Mouse (Mus musculus) midbrain, embryonic 12.5 days (tissue): ENCODE measurements around the gene Bud23. TPM values are rescaled to one million over a fixed set of nuclear protein-coding genes. Genes with fewer than 3 reads are reported as not detected.
A peak's percentile ranks its signal among the peaks of the same experiment; 100 is the strongest.
"Not testable (repeated sequence)": the region's sequence is repeated elsewhere in the genome, so short reads cannot be mapped to it uniquely, and the experiment has no call there.

Source experiments
- ATAC-seq: fragments of 200-750 bp; cut with Nextera tagmentation; 2 replicates; pipeline ENCODE4 v1.8.0; 2017; ENCODE audit warnings: low read depth, moderate TSS enrichment, moderate library complexity; ENCODE audit not compliant: low FRiP score
- H3K27ac ChIP-seq: fragments of 300-500 bp; sonication (generic); replicated peaks from 2 replicates; pipeline ENCODE4 v1.5.1; 2016; ENCODE audit warnings: mild to moderate bottlenecking
- H3K27me3 ChIP-seq: fragments of 300-500 bp; sonication (generic); 2 replicates; pipeline ENCODE4 v1.6.1; 2016; ENCODE audit warnings: mild to moderate bottlenecking
- H3K36me3 ChIP-seq: fragments of 300-500 bp; sonication (generic); 2 replicates; pipeline ENCODE4 v1.6.1; 2016
- H3K4me1 ChIP-seq: fragments of 300-500 bp; sonication (generic); 2 replicates; pipeline ENCODE4 v1.6.1; 2016
- H3K4me2 ChIP-seq: fragments of 300-500 bp; sonication (generic); replicated peaks from 2 replicates; pipeline ENCODE4 v1.6.1; 2016; ENCODE audit warnings: mild to moderate bottlenecking, moderate library complexity
- H3K4me3 ChIP-seq: fragments of 300-500 bp; sonication (generic); 2 replicates; pipeline ENCODE4 v1.5.1; 2016; ENCODE audit warnings: mild to moderate bottlenecking
- H3K9ac ChIP-seq: fragments of 300-500 bp; sonication (generic); replicated peaks from 2 replicates; pipeline ENCODE4 v1.6.1; 2016; ENCODE audit warnings: mild to moderate bottlenecking, moderate library complexity
- H3K9me3 ChIP-seq: fragments of 300-500 bp; sonication (generic); 2 replicates; pipeline ENCODE4 v1.6.1; 2016; ENCODE audit warnings: mild to moderate bottlenecking
- WGBS: fragments of 180-500 bp; shearing (Covaris S2); methylation state at CpG from one replicate; pipeline ENCODE4 v1.1.7; 2016; 5-methylcytosine and 5-hydroxymethylcytosine counted together
- polyA plus RNA-seq: library from polyadenylated mRNA; unstranded; fragments of >200 nt; fragmentation: Nextera tagmentation; extraction: Ambion mirVana; gene quantifications from 2 replicates; pipeline ENCODE4 v1.2.1, GENCODE M21; 2016

The Bud23 gene
- 118 and 119 TPM in 2 replicates for polyA plus RNA-seq

DNA sequence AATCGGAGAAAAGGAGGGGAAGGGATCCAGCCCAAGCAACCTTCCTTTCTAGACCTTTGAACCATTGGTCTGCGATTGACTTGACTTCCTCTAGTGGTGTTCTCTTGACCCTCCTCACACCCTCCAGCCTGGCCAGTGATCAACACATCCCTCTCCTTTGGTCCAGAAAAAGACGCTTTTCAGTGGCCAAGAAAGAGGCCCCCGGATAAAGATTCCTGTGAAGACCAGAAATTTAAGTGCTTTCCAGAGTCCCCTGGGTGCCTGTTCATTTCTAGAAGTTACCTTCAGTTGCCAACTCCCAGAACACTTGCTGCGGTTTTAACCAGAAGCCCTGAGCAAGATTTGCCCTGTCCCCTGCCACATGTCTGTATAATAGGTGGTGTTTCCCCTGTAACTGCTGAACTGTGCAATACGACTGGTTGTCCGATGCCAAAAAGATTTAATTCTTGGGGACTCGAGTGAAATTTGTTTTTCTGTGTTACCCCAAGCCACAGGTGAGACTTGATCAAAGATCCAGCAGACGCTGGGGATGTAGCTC is at the start of gene Bud23:
Gene Bud23 (minus strand): TSS at position 51 of the 538 bp plus-strand sequence.
- peak within 1 kb of the TSS; percentile 95 for H3K4me3 ChIP-seq
- not testable (repeated sequence) for ATAC-seq, H3K9me3 ChIP-seq, H3K27me3 ChIP-seq
- peaks cover 26% of the 10 kb centered on the region for H3K4me1 ChIP-seq
- 82% methylated on average over 9 of the region's 9 CpGs for WGBS
- peak within 1 kb of the TSS; percentile 60 for H3K27ac ChIP-seq
- H3K4me2 ChIP-seq: peak within 1 kb of the TSS; percentile 93
- H3K36me3 ChIP-seq: peaks cover 45% of the 10 kb centered on the region
- H3K9ac ChIP-seq: peak within 1 kb of the TSS; percentile 86

DNA sequence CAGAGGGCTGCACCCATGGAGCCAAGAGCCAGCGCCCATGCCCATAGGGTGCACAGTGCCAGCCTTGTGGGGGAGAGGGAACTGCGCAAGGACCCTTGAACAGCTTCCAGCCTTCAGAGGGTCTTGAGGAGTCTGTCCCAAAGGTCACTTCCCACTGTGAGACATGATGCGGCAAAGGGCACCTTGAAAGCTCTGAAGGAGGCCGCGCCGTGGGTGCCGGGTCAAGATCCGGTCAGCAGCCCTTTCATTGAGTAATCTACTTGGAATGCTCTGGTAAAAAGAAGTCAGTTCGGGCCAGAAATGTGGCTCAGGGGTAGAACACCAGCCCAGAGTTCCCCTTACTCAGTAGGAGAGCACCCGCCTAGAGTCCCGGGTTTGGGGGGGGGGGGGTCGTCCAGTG is 49.0 kb upstream of the Bud23 start:
- Histone ChIP-seq H3K9ac (no peak overlapping the region), H3K27me3 (peaks cover 21% of the 10 kb centered on the region), H3K4me2 (no peak overlapping the region), H3K36me3 (no peaks in the 10 kb centered on the region), H3K9me3 (0 out of 2 replicates have a peak, but pooled peaks cover 6% of the 10 kb centered on the region), H3K4me1 (no peaks in the 10 kb centered on the region), H3K27ac (no peak overlapping the region), H3K4me3 (no peak overlapping the region)
- 88% methylated on average over 12 of the region's 12 CpGs for WGBS
- no peak for ATAC-seq

DNA sequence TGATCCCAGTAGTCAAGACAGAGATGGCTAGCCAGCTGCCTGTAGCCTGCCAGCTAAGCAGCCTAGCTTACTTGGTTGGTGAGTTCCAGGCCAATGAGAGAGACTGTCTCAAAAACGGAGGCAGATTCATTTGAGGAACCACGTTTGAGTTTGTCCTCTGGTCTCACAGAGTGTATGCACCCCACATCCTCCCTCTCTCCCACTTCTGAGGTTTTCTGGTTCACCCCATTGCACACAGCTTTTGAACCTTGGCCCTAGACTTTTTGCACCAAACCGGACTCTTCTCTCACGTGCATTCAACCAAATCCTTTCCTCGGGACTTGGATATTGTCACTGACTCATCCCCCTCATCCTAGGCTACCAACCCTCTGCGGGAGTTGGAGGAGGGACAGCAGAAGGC is 45.2 kb upstream of the Bud23 start:
- no peak for ATAC-seq

DNA sequence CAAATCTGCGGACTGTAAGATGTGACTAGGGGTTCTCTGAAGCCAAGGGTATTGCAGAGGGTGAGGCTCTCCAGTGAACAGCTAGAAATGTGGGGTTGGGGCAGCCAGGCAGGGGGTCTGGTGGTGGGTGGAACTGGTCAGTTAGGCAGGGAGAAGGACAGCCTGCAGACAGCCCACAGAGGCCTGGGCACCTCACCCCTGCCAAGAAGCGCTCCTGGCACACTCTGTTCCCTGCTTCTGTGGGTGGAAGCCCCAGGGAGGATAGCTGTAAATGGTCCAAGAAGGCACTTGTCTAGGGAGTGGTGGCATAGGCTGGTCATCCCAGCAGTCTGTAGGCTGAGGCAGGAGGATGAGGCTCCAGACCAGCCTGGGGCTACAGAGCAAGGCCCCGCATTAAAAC is 44.7 kb upstream of the Bud23 start:
- whole genome bisulfite sequencing: 86% methylated on average over 3 of the region's 3 CpGs
- H3K36me3 ChIP-seq: no peaks in the 10 kb centered on the region
- peaks cover 61% of the 10 kb centered on the region for H3K27me3 ChIP-seq
- no peak for ATAC-seq
- H3K4me2 ChIP-seq: no peak overlapping the region
- H3K9ac ChIP-seq: no peak overlapping the region
- 0 out of 2 replicates have a peak, but pooled peaks cover 6% of the 10 kb centered on the region for H3K9me3 ChIP-seq
- no peak overlapping the region for H3K27ac ChIP-seq
- no peak overlapping the region for H3K4me3 ChIP-seq
- H3K4me1 ChIP-seq: peaks cover 16% of the 10 kb centered on the region

More for the DNA sequence above, 45.2 kb upstream of the Bud23 start:
- Histone ChIP-seq H3K9me3 (0 out of 2 replicates have a peak, but pooled peaks cover 6% of the 10 kb centered on the region), H3K4me3 (no peak overlapping the region), H3K36me3 (no peaks in the 10 kb centered on the region), H3K27ac (no peak overlapping the region), H3K4me2 (no peak overlapping the region), H3K4me1 (peaks cover 16% of the 10 kb centered on the region), H3K9ac (no peak overlapping the region), H3K27me3 (peaks cover 56% of the 10 kb centered on the region)
- WGBS: 65% methylated on average over 6 of the region's 6 CpGs

DNA sequence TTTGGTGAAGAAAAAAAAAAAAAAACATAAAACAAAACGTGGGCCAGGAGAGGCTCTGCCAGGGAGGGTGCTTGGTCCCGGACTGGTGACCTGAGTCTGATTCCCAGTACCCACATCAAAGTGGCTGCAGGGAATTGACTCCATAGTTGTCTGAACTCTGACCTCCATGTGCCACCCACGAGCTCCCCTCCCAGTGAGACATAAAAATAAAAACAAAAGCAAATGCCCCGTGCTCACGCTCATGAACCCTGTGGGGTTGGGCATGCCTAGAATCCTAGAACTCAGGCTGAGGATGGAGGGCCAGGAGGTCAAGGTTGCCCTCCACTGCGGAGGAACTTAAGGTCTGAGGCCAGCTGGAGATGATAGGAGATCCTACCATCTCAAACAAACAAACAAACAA is 44.3 kb upstream of the Bud23 start:
- Histone ChIP-seq H3K9ac (no peak overlapping the region), H3K27ac (no peak overlapping the region), H3K9me3 (0 out of 2 replicates have a peak, but pooled peaks cover 6% of the 10 kb centered on the region), H3K27me3 (peaks cover 63% of the 10 kb centered on the region), H3K4me3 (no peak overlapping the region), H3K4me1 (peaks cover 16% of the 10 kb centered on the region), H3K36me3 (no peaks in the 10 kb centered on the region), H3K4me2 (no peak overlapping the region)
- ATAC-seq: no peak
- 54% methylated on average over 6 of the region's 6 CpGs for WGBS

DNA sequence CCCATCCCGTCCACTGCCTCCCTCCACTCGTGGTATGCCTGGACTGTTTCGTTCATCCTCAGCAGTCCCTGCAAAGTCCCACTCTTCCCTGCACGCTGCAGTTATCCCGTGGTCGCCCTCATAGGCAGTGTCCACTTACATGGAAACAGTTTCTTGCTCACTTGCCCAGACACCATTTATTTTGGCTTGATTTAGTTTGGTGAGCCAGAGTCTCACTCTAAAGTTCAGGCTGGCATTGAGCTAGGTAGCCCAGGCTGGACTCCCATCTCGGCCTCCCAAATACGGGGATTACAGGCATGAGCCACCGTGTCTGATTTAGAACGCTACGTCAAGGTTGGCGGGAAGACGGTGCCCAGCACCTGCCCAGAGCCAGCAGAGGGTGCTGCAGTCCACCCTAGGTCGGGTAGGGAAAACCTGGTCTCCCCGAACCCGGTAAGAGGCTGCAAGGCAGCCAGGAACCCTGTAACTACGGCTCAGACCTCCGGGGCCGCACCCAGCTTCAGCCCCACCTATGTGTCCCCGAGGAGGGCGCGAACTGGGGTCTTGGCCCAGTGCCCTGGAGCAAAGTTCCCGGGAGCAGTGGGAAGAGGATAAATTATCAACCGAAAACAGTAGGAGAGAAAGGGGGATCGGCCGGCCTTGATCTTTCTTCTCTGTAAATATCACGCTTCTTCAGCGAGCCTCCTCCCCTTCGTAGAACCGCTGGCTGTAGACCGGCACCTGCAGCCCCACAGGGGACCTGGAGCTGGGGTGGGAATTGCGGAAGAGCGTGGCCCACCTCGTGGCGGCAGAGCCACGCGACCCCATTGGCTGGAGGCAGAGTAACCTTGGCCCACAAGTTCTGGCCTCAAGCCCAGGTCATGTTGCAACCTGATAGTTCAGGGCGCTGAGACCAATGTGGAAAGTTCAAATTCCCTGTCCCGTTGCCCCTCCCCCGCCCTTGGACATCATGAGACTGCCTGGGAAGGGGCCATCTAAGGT is 43.1 kb upstream of the Bud23 start:
- Histone ChIP-seq H3K4me2 (peak overlapping the region; percentile 92), H3K27me3 (peaks cover 63% of the 10 kb centered on the region), H3K36me3 (no peaks in the 10 kb centered on the region), H3K27ac (no peak overlapping the region), H3K9me3 (0 out of 2 replicates have a peak, but pooled peaks cover 6% of the 10 kb centered on the region), H3K4me3 (peak overlapping the region; percentile 55), H3K9ac (no peak overlapping the region), H3K4me1 (peaks cover 16% of the 10 kb centered on the region)
- ATAC-seq: peak; percentile 32; the same call in 1 of the 2 replicates
- 12% methylated on average over 40 of the region's 40 CpGs for WGBS

DNA sequence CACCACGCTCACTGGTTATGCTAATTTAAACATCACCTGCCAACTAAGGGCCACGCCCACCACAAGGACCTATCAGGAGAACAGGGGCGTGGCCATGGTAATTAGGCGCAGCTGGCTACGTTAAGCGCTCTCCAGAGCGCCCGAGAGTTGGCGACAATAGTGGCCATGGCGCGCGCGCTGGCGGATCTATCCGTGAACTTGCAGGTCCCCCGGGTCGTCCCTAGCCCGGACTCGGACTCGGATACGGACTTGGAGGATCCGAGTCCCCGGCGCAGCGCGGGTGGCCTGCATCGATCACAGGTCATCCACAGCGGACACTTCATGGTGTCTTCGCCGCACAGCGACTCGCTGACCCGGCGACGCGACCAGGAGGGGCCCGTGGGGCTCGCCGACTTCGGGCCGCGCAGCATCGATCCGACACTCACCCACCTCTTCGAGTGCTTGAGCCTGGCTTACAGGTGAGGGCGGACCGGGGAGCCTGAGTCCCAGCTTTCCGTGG is 42.0 kb upstream of the Bud23 start:
- no peaks in the 10 kb centered on the region for H3K36me3 ChIP-seq
- H3K4me1 ChIP-seq: peaks cover 16% of the 10 kb centered on the region
- peak; percentile 88 for ATAC-seq
- WGBS: under 1% methylated on average over 48 of the region's 48 CpGs
- peak overlapping the region; percentile 55 for H3K4me3 ChIP-seq
- H3K4me2 ChIP-seq: peak overlapping the region; percentile 92
- H3K27me3 ChIP-seq: peaks cover 63% of the 10 kb centered on the region
- H3K27ac ChIP-seq: no peak overlapping the region
- H3K9ac ChIP-seq: peak overlapping the region; percentile 34; the same call in 1 of the 2 replicates
- 0 out of 2 replicates have a peak, but pooled peaks cover 5% of the 10 kb centered on the region for H3K9me3 ChIP-seq

DNA sequence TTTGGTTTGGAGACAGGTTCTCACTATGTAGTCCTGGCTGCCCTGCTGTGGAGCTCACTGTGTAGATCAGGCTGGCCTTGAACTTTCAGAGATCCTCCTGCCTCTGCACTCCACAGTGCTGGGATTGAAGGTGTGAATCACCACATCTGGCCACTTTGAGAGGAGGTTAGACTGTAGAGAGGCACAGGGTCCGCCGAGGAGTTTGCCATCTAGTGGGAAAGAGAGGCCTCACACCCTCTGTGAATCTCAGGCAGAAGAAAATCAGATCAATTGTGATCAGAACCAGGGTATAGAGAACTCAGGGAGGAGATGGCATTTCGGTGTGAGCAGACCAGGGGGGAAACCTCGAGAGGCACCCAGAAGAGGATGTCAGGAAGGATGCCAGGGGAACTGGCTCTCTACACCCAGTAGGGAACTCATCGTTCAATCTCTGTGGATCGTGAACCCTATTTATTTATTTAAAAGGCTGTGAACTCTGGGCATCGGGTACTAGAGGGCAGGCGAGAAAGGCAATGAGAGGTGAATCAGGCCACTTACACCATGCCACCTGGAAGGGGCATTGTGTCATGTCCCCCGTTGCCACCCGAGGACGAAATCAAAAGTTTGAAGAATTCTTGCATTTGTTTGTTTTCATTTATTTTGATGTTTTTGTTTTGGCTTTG is 39.4 kb upstream of the Bud23 start:
- no peak overlapping the region for H3K9ac ChIP-seq
- WGBS: 62% methylated on average over 11 of the region's 11 CpGs
- ATAC-seq: no peak
- H3K4me1 ChIP-seq: peaks cover 16% of the 10 kb centered on the region
- H3K9me3 ChIP-seq: no peaks in the 10 kb centered on the region
- H3K4me2 ChIP-seq: no peak overlapping the region
- H3K27me3 ChIP-seq: peaks cover 45% of the 10 kb centered on the region
- H3K27ac ChIP-seq: no peak overlapping the region
- no peak overlapping the region for H3K4me3 ChIP-seq
- no peaks in the 10 kb centered on the region for H3K36me3 ChIP-seq

DNA sequence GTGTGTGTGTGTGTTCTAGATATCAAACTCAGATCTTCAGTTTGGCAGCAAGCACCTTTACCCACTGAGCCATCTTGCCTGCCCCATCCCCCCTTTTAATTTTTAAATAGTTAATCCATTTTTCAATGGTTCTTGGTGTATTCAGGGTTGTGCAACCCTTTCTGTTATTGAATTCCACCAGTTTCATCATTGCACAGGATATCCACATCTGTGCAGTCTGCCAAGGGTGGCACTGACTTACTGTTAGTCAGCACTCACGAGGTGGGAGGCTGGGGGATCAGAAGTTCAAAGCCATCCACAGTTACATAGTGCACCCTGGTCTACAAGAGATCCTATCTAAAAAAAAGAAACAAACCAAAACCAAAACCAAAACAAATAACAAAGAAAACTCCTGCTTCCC is 36.2 kb upstream of the Bud23 start:
- no peaks in the 10 kb centered on the region for H3K36me3 ChIP-seq
- no peak overlapping the region for H3K9ac ChIP-seq
- H3K9me3 ChIP-seq: no peaks in the 10 kb centered on the region
- WGBS: 63% methylated on average over 1 of the region's 1 CpGs
- no peaks in the 10 kb centered on the region for H3K4me1 ChIP-seq
- peaks cover 17% of the 10 kb centered on the region for H3K27me3 ChIP-seq
- H3K4me3 ChIP-seq: no peak overlapping the region
- H3K4me2 ChIP-seq: no peak overlapping the region
- no peak for ATAC-seq
- H3K27ac ChIP-seq: no peak overlapping the region

DNA sequence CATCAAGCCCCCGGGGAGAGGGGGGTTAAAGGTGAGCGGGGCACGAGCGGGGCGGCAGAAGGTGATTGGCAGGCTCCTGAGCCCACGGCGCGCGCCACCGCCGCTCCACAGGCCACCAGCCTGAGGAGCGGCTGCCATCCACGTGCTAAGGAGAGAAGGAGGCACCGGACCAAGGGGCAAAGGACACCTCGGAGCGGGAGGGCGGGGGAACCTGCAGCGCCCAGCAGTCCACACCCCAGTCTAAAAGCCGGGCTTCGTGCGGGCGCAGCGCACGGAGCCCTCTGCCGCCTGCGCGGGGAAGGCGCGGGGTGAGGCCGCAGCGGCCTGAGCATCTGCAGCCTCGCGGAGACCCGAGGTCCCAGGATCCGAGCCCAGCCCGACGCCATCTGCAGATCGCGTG is 24.9 kb upstream of the Bud23 start, which contains the start of gene Mlxipl:
Gene Mlxipl (plus strand): TSS at position 238 of the 400 bp plus-strand sequence.
- H3K4me1 ChIP-seq: 0 out of 2 replicates have a peak, but pooled peaks cover 6% of the 10 kb centered on the region
- peak within 1 kb of the TSS; percentile 28 for H3K4me2 ChIP-seq
- H3K4me3 ChIP-seq: peak within 1 kb of the TSS; percentile 23
- H3K9me3 ChIP-seq: no peaks in the 10 kb centered on the region
- no peak within 1 kb of the TSS for H3K9ac ChIP-seq
- no peak within 1 kb of the TSS for H3K27ac ChIP-seq
- peaks cover 61% of the 10 kb centered on the region for H3K27me3 ChIP-seq
- 3% methylated on average over 36 of the region's 39 CpGs for WGBS
- no peaks in the 10 kb centered on the region for H3K36me3 ChIP-seq
- ATAC-seq: no peak

DNA sequence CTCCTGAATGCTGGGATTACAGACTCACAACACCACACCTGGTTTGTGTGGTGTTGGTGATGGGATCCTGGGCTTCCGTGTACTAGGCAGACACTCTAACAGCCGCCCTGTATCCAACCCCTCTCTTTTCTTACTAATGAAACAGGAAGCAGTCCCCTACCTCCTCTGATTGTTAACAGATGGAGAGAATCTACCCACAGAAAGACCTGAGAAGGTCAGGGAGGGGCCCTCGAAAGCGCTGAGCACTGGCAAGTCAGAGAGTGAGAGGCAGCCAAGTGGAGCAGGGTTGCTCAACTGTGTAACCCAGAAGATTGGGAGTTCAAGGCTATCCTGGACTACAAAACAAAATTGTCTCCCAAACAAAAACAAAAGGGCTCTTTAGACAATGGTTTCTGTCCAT is 22.1 kb upstream of the Bud23 start:
- 77% methylated on average over 4 of the region's 4 CpGs for WGBS
- H3K36me3 ChIP-seq: no peaks in the 10 kb centered on the region
- no peak for ATAC-seq
- peaks cover 51% of the 10 kb centered on the region for H3K27me3 ChIP-seq
- H3K4me3 ChIP-seq: no peak overlapping the region
- no peak overlapping the region for H3K9ac ChIP-seq
- H3K27ac ChIP-seq: no peak overlapping the region
- H3K9me3 ChIP-seq: no peaks in the 10 kb centered on the region
- H3K4me1 ChIP-seq: 0 out of 2 replicates have a peak, but pooled peaks cover 6% of the 10 kb centered on the region
- no peak overlapping the region for H3K4me2 ChIP-seq
